Mouse (Mus musculus): ENCODE measurements around the gene Opn4. TPM values are rescaled to one million over a fixed set of nuclear protein-coding genes. Genes with fewer than 3 reads are reported as not detected.
A peak's percentile ranks its signal among the peaks of the same experiment; 100 is the strongest.

Gene Opn4
- polyA plus RNA-seq, 1 experiment from 2014 or later = 4.1 TPM

DNA sequence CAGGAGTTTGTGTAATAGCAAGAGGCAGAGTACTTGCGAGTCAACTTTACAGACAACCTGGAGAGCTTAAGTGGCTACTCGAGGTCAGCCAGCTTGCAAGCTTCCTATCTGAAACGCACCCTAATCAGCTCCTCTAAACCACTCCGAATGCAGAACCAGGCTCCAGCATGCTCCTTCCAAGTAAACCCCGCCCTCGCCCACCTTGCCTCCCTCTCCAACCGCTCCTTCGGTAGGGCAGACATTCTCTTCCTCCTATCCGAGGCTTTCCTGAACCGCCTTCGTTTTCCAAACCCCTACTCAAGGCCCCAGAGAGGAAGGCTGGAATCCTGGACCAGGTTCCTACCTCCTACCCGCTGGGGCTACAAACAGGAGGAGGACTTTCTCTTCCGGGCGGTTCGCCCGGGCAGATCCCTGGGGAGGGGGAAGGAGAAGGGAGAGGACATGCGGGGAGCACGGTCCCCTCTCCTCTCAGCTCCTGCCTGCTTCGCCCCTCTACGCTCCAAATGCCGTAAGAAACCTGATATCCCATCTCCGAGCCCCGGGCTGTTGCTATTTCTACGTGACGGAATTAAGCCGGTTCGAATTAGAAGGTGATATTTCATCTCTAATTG lies 51.4 kb downstream of the Opn4 start:
- Histone ChIP-seq H3K27ac (peak overlapping the region; percentile 89), H3K9me3 (no peaks in the 10 kb centered on the region), H3K36me3 (peaks cover 46% of the 10 kb centered on the region), H3K27me3 (ENCODE audit: insufficient read depth, poor library complexity, severe bottlenecking) (no peaks in the 10 kb centered on the region), H3K4me3 (peak overlapping the region; percentile 72), H3K4me1 (peaks cover 72% of the 10 kb centered on the region)
- 2% methylated on average over 27 of the region's 27 CpGs for WGBS
- DNase-seq (ENCODE audit: low spot score) = no peak

DNA sequence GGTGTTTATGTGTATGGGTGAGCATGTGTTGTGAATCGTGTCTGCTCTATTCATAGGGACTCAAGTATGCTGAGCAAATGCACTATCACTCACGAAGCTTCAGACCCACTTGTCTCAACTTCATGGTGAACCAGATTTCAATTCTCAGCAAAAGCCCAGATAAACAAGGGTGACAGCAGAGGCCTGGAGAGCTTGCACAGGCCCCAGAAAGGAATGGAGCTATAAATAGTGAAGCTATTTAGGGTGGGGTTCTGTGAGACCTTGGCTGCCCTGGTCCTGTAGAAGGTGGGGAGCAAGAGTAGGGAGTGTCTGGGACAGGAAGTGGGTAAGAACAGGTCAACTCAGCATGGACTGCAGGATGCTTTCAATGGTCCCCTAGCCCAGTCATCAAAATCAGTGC lies 55.4 kb downstream of the Opn4 start:
- Histone ChIP-seq H3K27ac (peak overlapping the region; percentile 75), H3K36me3 (peaks cover 54% of the 10 kb centered on the region), H3K27me3 (ENCODE audit: insufficient read depth, poor library complexity, severe bottlenecking) (peaks cover 5% of the 10 kb centered on the region; the same call in 1 of the 2 replicates), H3K4me3 (no peak overlapping the region), H3K4me1 (peaks cover 68% of the 10 kb centered on the region), H3K9me3 (no peaks in the 10 kb centered on the region)
- WGBS = 42% methylated on average over 2 of the region's 2 CpGs
- DNase-seq (ENCODE audit: low spot score) = no peak

DNA sequence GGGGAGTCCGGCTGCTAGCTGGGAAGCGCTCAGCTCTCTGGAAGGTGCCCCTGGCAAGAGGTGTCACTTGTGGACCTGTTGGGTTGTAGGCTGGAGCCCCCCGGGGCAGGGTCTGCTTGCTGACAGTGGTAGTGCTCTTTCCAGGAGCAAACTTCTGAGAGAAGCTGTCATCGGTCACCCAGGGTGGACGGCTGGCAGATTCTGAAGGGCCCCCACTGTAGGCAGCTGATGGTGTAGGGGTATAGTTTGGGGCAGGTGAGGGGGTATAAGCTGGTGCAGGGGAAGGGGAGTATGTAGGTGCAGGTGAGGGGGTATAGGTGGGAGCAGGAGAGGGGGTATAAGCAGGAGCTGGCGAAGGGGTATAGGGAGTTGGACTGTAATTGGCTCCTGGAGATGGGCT lies 55.9 kb downstream of the Opn4 start:
- H3K4me3 ChIP-seq = 0 out of 2 replicates have a peak overlapping the region, but pooled peaks have one; percentile 1
- H3K27ac ChIP-seq = peak overlapping the region; percentile 78
- DNase-seq (ENCODE audit: low spot score) = no peak
- H3K27me3 ChIP-seq (ENCODE audit: insufficient read depth, poor library complexity, severe bottlenecking) = peaks cover 5% of the 10 kb centered on the region; the same call in 1 of the 2 replicates
- peaks cover 63% of the 10 kb centered on the region for H3K4me1 ChIP-seq
- WGBS = 62% methylated on average over 6 of the region's 6 CpGs
- H3K36me3 ChIP-seq = peaks cover 57% of the 10 kb centered on the region
- no peaks in the 10 kb centered on the region for H3K9me3 ChIP-seq

DNA sequence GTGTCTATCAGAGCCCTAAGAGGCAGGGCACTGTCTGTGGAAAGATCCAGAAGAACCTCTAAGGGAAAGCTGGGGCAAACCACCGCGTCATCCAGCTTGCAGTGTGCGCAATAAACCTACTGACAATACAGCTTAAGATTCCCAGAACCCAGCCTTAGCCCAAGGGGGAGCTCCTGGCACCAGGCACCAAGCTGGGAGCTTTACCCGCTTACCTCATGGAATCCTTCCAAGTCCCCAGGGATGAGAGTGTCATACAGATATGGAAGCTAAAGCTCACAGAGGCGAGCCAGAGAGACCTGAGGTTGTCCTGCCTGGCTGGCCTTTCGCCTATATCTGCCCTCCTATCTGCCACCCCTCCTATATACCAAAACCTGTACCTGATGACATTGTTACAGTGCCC lies 56.3 kb downstream of the Opn4 start:
- peaks cover 59% of the 10 kb centered on the region for H3K36me3 ChIP-seq
- WGBS = 64% methylated on average over 6 of the region's 6 CpGs
- H3K27me3 ChIP-seq (ENCODE audit: insufficient read depth, poor library complexity, severe bottlenecking) = peaks cover 5% of the 10 kb centered on the region; the same call in 1 of the 2 replicates
- DNase-seq (ENCODE audit: low spot score) = no peak
- H3K4me3 ChIP-seq = 0 out of 2 replicates have a peak overlapping the region, but pooled peaks have one; percentile 1
- H3K27ac ChIP-seq = peak overlapping the region; percentile 78
- no peaks in the 10 kb centered on the region for H3K9me3 ChIP-seq
- H3K4me1 ChIP-seq = peaks cover 58% of the 10 kb centered on the region

DNA sequence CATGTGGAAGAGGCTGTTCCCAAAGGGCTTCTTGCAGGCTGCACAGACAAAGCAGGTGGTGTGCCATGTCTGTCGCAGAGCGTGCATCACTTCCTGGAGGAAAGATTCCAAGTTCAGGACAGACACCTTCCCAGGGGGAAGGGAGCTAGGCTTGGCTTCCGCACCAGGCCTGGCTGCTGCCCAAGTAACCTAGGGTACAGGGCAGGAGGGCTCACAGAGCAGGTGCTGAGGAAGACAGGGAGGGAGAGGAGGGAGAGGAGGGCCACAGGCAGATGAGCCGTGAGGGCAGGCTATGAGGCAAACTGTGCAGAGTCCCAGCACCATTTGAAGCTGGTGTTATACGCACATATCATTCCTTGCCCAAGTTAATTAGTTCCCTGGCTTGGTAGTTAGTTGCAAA lies 58.0 kb downstream of the Opn4 start:
- Histone ChIP-seq H3K27ac (no peak overlapping the region), H3K27me3 (ENCODE audit: insufficient read depth, poor library complexity, severe bottlenecking) (peaks cover 5% of the 10 kb centered on the region; the same call in 1 of the 2 replicates), H3K36me3 (peaks cover 74% of the 10 kb centered on the region), H3K4me1 (peaks cover 46% of the 10 kb centered on the region), H3K4me3 (no peak overlapping the region), H3K9me3 (no peaks in the 10 kb centered on the region)
- 87% methylated on average over 5 of the region's 5 CpGs for WGBS
- no peak for DNase-seq (ENCODE audit: low spot score)

DNA sequence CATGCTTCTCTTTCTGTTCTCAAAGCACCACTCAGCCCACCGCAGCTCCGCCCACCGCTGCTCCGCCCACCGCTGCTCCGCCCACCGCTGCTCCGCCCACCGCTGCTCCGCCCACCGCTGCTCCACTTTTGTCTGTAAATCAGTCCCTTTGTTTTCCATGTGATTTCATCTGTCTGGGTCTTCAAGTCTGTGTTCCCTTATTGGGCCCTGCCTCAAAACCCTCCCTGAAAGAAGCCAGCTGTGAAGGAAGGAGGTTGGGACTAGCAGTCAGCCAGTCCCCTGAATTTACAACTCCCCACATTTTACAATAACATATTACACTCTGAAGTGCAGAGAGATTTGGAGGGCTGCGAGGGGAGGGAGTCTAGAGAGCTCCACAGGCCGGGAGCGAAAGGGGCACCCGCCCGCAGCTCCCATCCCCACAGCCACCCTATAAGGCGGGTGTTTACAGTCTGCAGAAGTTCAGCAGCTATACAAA lies 59.2 kb downstream of the Opn4 start:
- H3K4me1 ChIP-seq = peaks cover 43% of the 10 kb centered on the region
- no peak overlapping the region for H3K4me3 ChIP-seq
- 22% methylated on average over 12 of the region's 17 CpGs for WGBS

More for the DNA sequence above, 59.2 kb downstream of the Opn4 start:
- H3K36me3 ChIP-seq = peaks cover 82% of the 10 kb centered on the region
- DNase-seq (ENCODE audit: low spot score) = no peak
- peak overlapping the region; percentile 65; the same call in 1 of the 2 replicates for H3K27ac ChIP-seq
- H3K27me3 ChIP-seq (ENCODE audit: insufficient read depth, poor library complexity, severe bottlenecking) = peaks cover 5% of the 10 kb centered on the region; the same call in 1 of the 2 replicates
- no peaks in the 10 kb centered on the region for H3K9me3 ChIP-seq

Other genes starting within 250 kb of the Opn4 start
- not detected in 2 replicates for gene Fam25c, start 244.7 kb downstream of the Opn4 start, polyA plus RNA-seq (2016; fragmentation: Nextera tagmentation; extraction: Ambion mirVana)
- gene Sncg, start 225.4 kb downstream of the Opn4 start, polyA plus RNA-seq (2016; fragmentation: Nextera tagmentation; extraction: Ambion mirVana) = 2.3 and 4.6 TPM in 2 replicates
- 13.9 and 23.7 TPM in 2 replicates for gene Mmrn2, start 224.7 kb downstream of the Opn4 start, polyA plus RNA-seq (2016; fragmentation: Nextera tagmentation; extraction: Ambion mirVana)
- gene Bmpr1a, start 96.8 kb downstream of the Opn4 start, polyA plus RNA-seq (2016; fragmentation: Nextera tagmentation; extraction: Ambion mirVana) = 48.0 and 48.9 TPM in 2 replicates
- gene 9230112D13Rik, start 77.3 kb downstream of the Opn4 start, polyA plus RNA-seq (2016; fragmentation: Nextera tagmentation; extraction: Ambion mirVana) = not detected in 2 replicates
- gene Ldb3, start 11.5 kb downstream of the Opn4 start, polyA plus RNA-seq (2016; fragmentation: Nextera tagmentation; extraction: Ambion mirVana) = 136 and 219 TPM in 2 replicates
- gene Wapl, start 73.8 kb upstream of the Opn4 start, polyA plus RNA-seq (2016; fragmentation: Nextera tagmentation; extraction: Ambion mirVana) = 17.5 and 27.1 TPM in 2 replicates
- 0.16 and 0.59 TPM in 2 replicates for gene Grid1, start 220.0 kb upstream of the Opn4 start, polyA plus RNA-seq (2016; fragmentation: Nextera tagmentation; extraction: Ambion mirVana)

All from heart, embryonic 10.5 days (tissue).